Mouse (Mus musculus): ENCODE measurements around the gene Pafah1b3.

GRCm38 (mm10) chr7:25288011-25288410 lies 9.8 kb downstream of the Pafah1b3 start:
- TF ChIP-seq CTCF (IDR thresholded peaks at IDR 0.05; ENCODE audit: borderline replicate concordance, insufficient read depth, low read length) (no peak), POLR2A (IDR thresholded peaks at IDR 0.05; ENCODE audit: low read depth, low read length) (no peak)

All from embryonic fibroblast, embryonic 13.5 days (primary cell).